Mouse (Mus musculus) limb, embryonic 10.5 days (tissue): ENCODE measurements at regions not wholly inside any gene's neighbourhood (a gene's known extent, or its start where the extent isn't known, plus 50 kb on each side); places are given as distances from the start of the nearest gene placed in this dataset.
A peak's percentile ranks its signal among the peaks of the same experiment; 100 is the strongest.

Source experiments
- DNase-seq: peaks from one replicate; pipeline ENCODE4 v3.0.0-alpha.2; 2017; ENCODE audit warnings: low spot score
- H3K27ac ChIP-seq: fragments of 300-500 bp; sonication (generic); 2 replicates; pipeline ENCODE4 v1.5.1; 2016; ENCODE audit warnings: mild to moderate bottlenecking
- H3K27me3 ChIP-seq: fragments of 300-500 bp; sonication (generic); 2 replicates; pipeline ENCODE4 v1.6.1; 2016; ENCODE audit warnings: low read depth, mild to moderate bottlenecking; ENCODE audit not compliant: poor library complexity, severe bottlenecking
- H3K36me3 ChIP-seq: fragments of 300-500 bp; sonication (generic); 2 replicates; pipeline ENCODE4 v1.6.1; 2016; ENCODE audit warnings: mild to moderate bottlenecking, moderate library complexity
- H3K4me1 ChIP-seq: fragments of 300-500 bp; sonication (generic); 2 replicates; pipeline ENCODE4 v1.6.1; 2016
- H3K4me3 ChIP-seq: fragments of 300-500 bp; sonication (generic); 2 replicates; pipeline ENCODE4 v1.5.1; 2016; ENCODE audit warnings: mild to moderate bottlenecking, moderate library complexity
- H3K9me3 ChIP-seq: fragments of 300-500 bp; sonication (generic); replicated peaks from 2 replicates; pipeline ENCODE4 v1.6.1; 2016; ENCODE audit warnings: mild to moderate bottlenecking
- WGBS: fragments of 180-500 bp; shearing (Covaris S2); methylation state at CpG from one replicate; pipeline ENCODE4 v1.1.7; 2016; 5-methylcytosine and 5-hydroxymethylcytosine counted together

- Histone ChIP-seq H3K27me3 (peaks cover 14% of the 10 kb centered on the region), H3K36me3 (no peaks in the 10 kb centered on the region), H3K9me3 (no peaks in the 10 kb centered on the region), H3K27ac (peak overlapping the region; percentile 71; the same call in 1 of the 2 replicates), H3K4me1 (no peaks in the 10 kb centered on the region), H3K4me3 (peak overlapping the region; percentile 44)
- peak; percentile 80 for DNase-seq
- 29% methylated on average over 19 of the region's 19 CpGs for WGBS
These were observed 295.0 kb upstream of the Prkd1 start for GRCm38 (mm10) chr12:50943741-50944521.

GRCm38 (mm10) chr12:50943340-50943739 lies 294.4 kb upstream of the Prkd1 start:
- H3K36me3 ChIP-seq = no peaks in the 10 kb centered on the region
- 58% methylated on average over 3 of the region's 3 CpGs for WGBS

GRCm38 (mm10) chr12:50935516-50935915 lies 286.6 kb upstream of the Prkd1 start:
- Histone ChIP-seq H3K36me3 (no peaks in the 10 kb centered on the region), H3K27ac (no peak overlapping the region), H3K4me3 (no peak overlapping the region), H3K27me3 (no peaks in the 10 kb centered on the region), H3K9me3 (no peaks in the 10 kb centered on the region), H3K4me1 (no peaks in the 10 kb centered on the region)
- no peak for DNase-seq
- WGBS = 89% methylated on average over 5 of the region's 5 CpGs

More at GRCm38 (mm10) chr12:50943340-50943739, 294.4 kb upstream of the Prkd1 start:
- Histone ChIP-seq H3K4me1 (no peaks in the 10 kb centered on the region), H3K9me3 (no peaks in the 10 kb centered on the region), H3K4me3 (no peak overlapping the region), H3K27me3 (peaks cover 14% of the 10 kb centered on the region), H3K27ac (no peak overlapping the region)
- DNase-seq = no peak

DNA sequence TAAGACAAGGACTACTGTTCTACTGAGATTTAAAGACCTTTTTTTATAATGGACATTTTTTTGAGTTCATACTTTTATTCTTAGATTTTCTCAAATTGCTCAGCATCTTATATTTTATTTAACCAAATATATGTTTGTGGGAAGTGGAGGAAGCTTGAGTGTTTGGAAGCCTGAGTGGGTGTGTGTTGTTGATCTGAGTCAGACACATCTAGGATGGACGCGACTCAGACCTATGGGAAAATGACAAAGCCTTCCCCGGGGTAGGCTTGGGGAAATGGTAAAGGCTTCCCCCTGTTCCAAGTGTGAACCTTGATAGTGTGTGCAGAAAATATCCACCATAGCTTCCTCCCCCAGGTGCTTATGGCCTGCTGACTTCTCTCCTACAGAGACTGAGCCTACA lies 283.6 kb upstream of the Prkd1 start:
- DNase-seq = no peak
- no peak overlapping the region for H3K27ac ChIP-seq
- H3K36me3 ChIP-seq = no peaks in the 10 kb centered on the region
- 93% methylated on average over 3 of the region's 3 CpGs for WGBS
- no peaks in the 10 kb centered on the region for H3K9me3 ChIP-seq
- H3K27me3 ChIP-seq = no peaks in the 10 kb centered on the region
- no peaks in the 10 kb centered on the region for H3K4me1 ChIP-seq
- H3K4me3 ChIP-seq = no peak overlapping the region

DNA sequence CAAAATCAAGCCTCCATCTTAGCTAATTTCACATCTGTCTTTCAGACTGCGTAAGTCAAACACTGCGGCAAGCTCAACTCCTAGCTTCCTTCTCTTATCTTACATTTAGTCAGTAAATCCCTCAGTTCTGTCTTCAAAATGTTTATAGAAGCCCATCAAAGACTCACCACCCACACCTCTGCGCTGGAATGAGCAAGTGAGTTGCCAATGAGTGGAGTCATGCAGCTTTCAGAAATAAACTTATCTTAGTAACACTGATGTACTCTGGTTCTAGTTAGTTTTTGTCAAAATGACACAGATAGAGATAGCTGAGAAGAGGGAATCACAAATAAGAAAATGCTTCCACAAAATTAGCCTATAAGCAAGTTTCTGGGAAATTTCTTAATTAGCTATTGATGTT lies 280.7 kb upstream of the Prkd1 start:
- Histone ChIP-seq H3K4me3 (no peak overlapping the region), H3K4me1 (no peaks in the 10 kb centered on the region), H3K9me3 (no peaks in the 10 kb centered on the region), H3K27me3 (no peaks in the 10 kb centered on the region), H3K36me3 (no peaks in the 10 kb centered on the region), H3K27ac (no peak overlapping the region)
- no peak for DNase-seq
- 81% methylated on average over 3 of the region's 3 CpGs for WGBS

DNA sequence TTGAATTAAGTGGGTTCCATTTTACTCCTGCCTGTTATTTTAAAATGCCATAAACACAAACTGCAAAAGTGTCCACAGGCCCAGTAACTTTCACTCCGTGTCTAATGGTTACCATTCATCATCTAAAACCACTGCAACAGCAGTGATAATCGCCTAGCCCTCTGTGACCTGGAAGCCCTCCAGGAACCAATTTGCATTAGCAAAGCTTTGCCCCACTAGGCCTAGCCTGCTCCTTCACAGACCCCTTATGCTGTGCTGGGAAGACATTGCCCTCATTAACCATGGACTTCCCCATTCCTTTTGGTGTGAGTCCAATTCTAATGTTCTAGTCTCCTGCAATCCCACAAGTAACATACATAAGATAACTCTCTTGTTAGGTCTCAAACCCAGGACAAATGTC lies 277.3 kb upstream of the Prkd1 start:
- WGBS = 46% methylated on average over 2 of the region's 2 CpGs
- Histone ChIP-seq H3K4me1 (no peaks in the 10 kb centered on the region), H3K27me3 (no peaks in the 10 kb centered on the region), H3K27ac (no peak overlapping the region), H3K36me3 (no peaks in the 10 kb centered on the region), H3K9me3 (no peaks in the 10 kb centered on the region), H3K4me3 (no peak overlapping the region)
- DNase-seq = no peak

- Histone ChIP-seq H3K4me3 (no peak overlapping the region), H3K27ac (no peak overlapping the region), H3K27me3 (no peaks in the 10 kb centered on the region), H3K36me3 (no peaks in the 10 kb centered on the region), H3K4me1 (no peaks in the 10 kb centered on the region), H3K9me3 (no peaks in the 10 kb centered on the region)
- 81% methylated on average over 1 of the region's 1 CpGs for WGBS
- no peak for DNase-seq
These were observed 272.8 kb upstream of the Prkd1 start for GRCm38 (mm10) chr12:50921739-50922138.

GRCm38 (mm10) chr12:50899609-50900447 lies 250.9 kb upstream of the Prkd1 start:
- Histone ChIP-seq H3K9me3 (no peaks in the 10 kb centered on the region), H3K27ac (no peak overlapping the region), H3K36me3 (no peaks in the 10 kb centered on the region), H3K4me3 (no peak overlapping the region), H3K27me3 (no peaks in the 10 kb centered on the region), H3K4me1 (peaks cover 13% of the 10 kb centered on the region)
- WGBS = 76% methylated on average over 13 of the region's 13 CpGs
- no peak for DNase-seq

GRCm38 (mm10) chr12:50897606-50898166 lies 248.8 kb upstream of the Prkd1 start:
- no peaks in the 10 kb centered on the region for H3K9me3 ChIP-seq
- no peak for DNase-seq
- no peaks in the 10 kb centered on the region for H3K36me3 ChIP-seq
- 73% methylated on average over 3 of the region's 3 CpGs for WGBS
- no peak overlapping the region for H3K4me3 ChIP-seq
- H3K27ac ChIP-seq = no peak overlapping the region
- H3K4me1 ChIP-seq = peaks cover 29% of the 10 kb centered on the region
- no peaks in the 10 kb centered on the region for H3K27me3 ChIP-seq

GRCm38 (mm10) chr12:50893604-50894003 lies 244.7 kb upstream of the Prkd1 start:
- 64% methylated on average over 5 of the region's 5 CpGs for WGBS
- no peak for DNase-seq
- Histone ChIP-seq H3K36me3 (no peaks in the 10 kb centered on the region), H3K27me3 (no peaks in the 10 kb centered on the region), H3K4me3 (no peak overlapping the region), H3K4me1 (peaks cover 16% of the 10 kb centered on the region), H3K9me3 (no peaks in the 10 kb centered on the region), H3K27ac (no peak overlapping the region)

- H3K4me3 ChIP-seq = no peak overlapping the region
- no peaks in the 10 kb centered on the region for H3K9me3 ChIP-seq
- no peak overlapping the region for H3K27ac ChIP-seq
- H3K27me3 ChIP-seq = no peaks in the 10 kb centered on the region
- DNase-seq = no peak
- 0 out of 2 replicates have a peak, but pooled peaks cover 2% of the 10 kb centered on the region for H3K4me1 ChIP-seq
- H3K36me3 ChIP-seq = no peaks in the 10 kb centered on the region
These were observed 226.9 kb upstream of the Prkd1 start for GRCm38 (mm10) chr12:50875796-50876195.

DNA sequence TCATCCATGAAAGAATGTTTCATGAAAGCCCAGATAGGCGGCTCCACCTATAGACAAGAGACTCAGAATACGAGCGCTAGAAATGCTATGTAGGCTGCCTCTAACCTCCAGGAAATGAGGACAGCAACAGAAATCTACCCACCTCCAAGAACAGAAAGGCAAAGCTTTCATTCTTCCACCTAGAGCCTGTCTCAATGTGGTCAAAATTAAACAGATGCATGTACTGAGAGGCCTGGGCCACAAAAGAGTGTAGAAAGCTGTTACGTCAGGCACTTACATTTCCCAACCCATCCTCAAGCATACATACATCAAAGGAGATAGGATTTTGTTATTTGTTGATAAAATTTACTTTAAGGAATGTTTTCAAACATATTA lies 225.1 kb upstream of the Prkd1 start:
- Histone ChIP-seq H3K4me3 (no peak overlapping the region), H3K36me3 (no peaks in the 10 kb centered on the region), H3K4me1 (0 out of 2 replicates have a peak, but pooled peaks cover 2% of the 10 kb centered on the region), H3K27ac (no peak overlapping the region), H3K27me3 (no peaks in the 10 kb centered on the region), H3K9me3 (no peaks in the 10 kb centered on the region)
- no peak for DNase-seq
- WGBS = 84% methylated on average over 4 of the region's 4 CpGs
